Mouse (Mus musculus): ENCODE measurements around the gene Armc7.
"Not testable (repeated sequence)": the region's sequence is repeated elsewhere in the genome, so short reads cannot be mapped to it uniquely, and the experiment has no call there.

- not testable (repeated sequence) for TF ChIP-seq EP300 (IDR thresholded peaks at IDR 0.05; ENCODE audit: insufficient read depth, low read depth, low read length); POLR2A (IDR thresholded peaks at IDR 0.05; ENCODE audit: insufficient read depth, low read length); CTCF (IDR thresholded peaks at IDR 0.05; ENCODE audit: low read depth, low read length)
Measured at GRCm38 (mm10) chr11:115496559-115496958, 21.1 kb downstream of the Armc7 start.

All from ES-Bruce4 (cell line).